Mouse (Mus musculus) thymus, adult 2 months (tissue): ENCODE measurements around the gene Tymp.

Experiments
- CTCF ChIP-seq: fragments of 200-500 bp; IDR thresholded peaks from 2 replicates; pipeline ENCODE4 v1.5.1; 2012; ENCODE audit warnings: mild to moderate bottlenecking, control low read depth, low read length, moderate library complexity, borderline replicate concordance; ENCODE audit not compliant: control insufficient read depth, poor library complexity, insufficient read depth; ENCODE audit errors: extremely low read depth
- POLR2A ChIP-seq: fragments of 200-500 bp; IDR thresholded peaks from 2 replicates; pipeline ENCODE4 v1.6.1; 2012; ENCODE audit warnings: mild to moderate bottlenecking, low read length, control low read depth, moderate library complexity; ENCODE audit not compliant: control insufficient read depth, poor library complexity, insufficient read depth; ENCODE audit errors: extremely low read depth

DNA sequence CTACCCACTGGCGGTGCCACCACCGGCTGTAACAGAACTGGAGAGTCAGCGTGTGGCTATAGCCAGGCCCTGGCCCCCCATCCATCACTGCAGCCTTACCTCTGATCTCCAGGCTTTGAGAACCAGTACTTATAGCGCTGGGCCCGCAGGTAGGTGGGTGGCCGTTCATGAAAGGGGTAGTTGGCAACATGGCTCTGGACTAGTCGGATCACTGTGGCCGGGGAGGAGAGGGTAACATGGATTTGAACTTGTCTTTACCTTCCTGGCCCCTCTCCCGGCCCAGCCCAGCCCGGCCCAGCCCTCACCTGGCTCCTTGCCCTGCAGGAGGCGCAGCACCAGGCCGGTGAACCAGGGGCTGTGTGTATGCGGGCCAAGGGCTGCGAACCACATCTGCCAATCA, 24.8 kb downstream of the Tymp start:
- no peak for TF ChIP-seq POLR2A
- TF ChIP-seq CTCF = no peak
